Mouse (Mus musculus) intestine, embryonic 16.5 days (tissue): ENCODE measurements around the gene Add1. TPM values are rescaled to one million over a fixed set of nuclear protein-coding genes. Genes with fewer than 3 reads are reported as not detected.

Experiments
- ATAC-seq: fragments of 200-750 bp; cut with Nextera tagmentation; 2 replicates; pipeline ENCODE4 v1.8.0; 2017; ENCODE audit warnings: moderate TSS enrichment, moderate library complexity
- H3K27ac ChIP-seq: fragments of 300-500 bp; sonication (generic); 2 replicates; pipeline ENCODE4 v1.5.1; 2014; ENCODE audit warnings: mild to moderate bottlenecking, low read length
- H3K27me3 ChIP-seq: fragments of 300-500 bp; sonication (generic); replicated peaks from 2 replicates; pipeline ENCODE4 v1.6.1; 2014; ENCODE audit warnings: low read length, control low read depth, mixed read lengths; ENCODE audit not compliant: control insufficient read depth, insufficient read depth
- H3K36me3 ChIP-seq: fragments of 300-500 bp; sonication (generic); 2 replicates; pipeline ENCODE4 v1.6.1; 2014; ENCODE audit warnings: low read length, control low read depth; ENCODE audit not compliant: control insufficient read depth, insufficient read depth
- H3K4me1 ChIP-seq: fragments of 300-500 bp; sonication (generic); 2 replicates; pipeline ENCODE4 v1.6.1; 2014; ENCODE audit warnings: low read length, control low read depth, mixed read lengths; ENCODE audit not compliant: control insufficient read depth, insufficient read depth
- H3K4me2 ChIP-seq: fragments of 300-500 bp; sonication (generic); 2 replicates; pipeline ENCODE4 v1.6.1; 2014; ENCODE audit warnings: low read depth, low read length, control low read depth
- H3K4me3 ChIP-seq: fragments of 300-500 bp; sonication (generic); 2 replicates; pipeline ENCODE4 v1.5.1; 2014; ENCODE audit warnings: mild to moderate bottlenecking, low read length
- H3K9ac ChIP-seq: fragments of 300-500 bp; sonication (generic); 2 replicates; pipeline ENCODE4 v1.6.1; 2014; ENCODE audit warnings: low read depth, low read length
- H3K9me3 ChIP-seq: fragments of 300-500 bp; sonication (generic); 2 replicates; pipeline ENCODE4 v1.6.1; 2016; ENCODE audit warnings: low read length, control low read depth; ENCODE audit not compliant: control insufficient read depth
- WGBS: fragments of 180-500 bp; shearing (Covaris S2); extraction: QIAGEN DNeasy Blood & Tissue Kit; methylation state at CpG from one replicate; pipeline ENCODE4 v1.1.7; 2014; 5-methylcytosine and 5-hydroxymethylcytosine counted together
- polyA plus RNA-seq: library from polyadenylated mRNA; unstranded; fragments of >200 nt; fragmentation: Nextera tagmentation; extraction: Ambion mirVana; gene quantifications from 2 replicates; pipeline ENCODE4 v1.2.1, GENCODE M21; 2015

The Add1 gene
- polyA plus RNA-seq, 1 experiment from 2014 or later, result 138 TPM

DNA sequence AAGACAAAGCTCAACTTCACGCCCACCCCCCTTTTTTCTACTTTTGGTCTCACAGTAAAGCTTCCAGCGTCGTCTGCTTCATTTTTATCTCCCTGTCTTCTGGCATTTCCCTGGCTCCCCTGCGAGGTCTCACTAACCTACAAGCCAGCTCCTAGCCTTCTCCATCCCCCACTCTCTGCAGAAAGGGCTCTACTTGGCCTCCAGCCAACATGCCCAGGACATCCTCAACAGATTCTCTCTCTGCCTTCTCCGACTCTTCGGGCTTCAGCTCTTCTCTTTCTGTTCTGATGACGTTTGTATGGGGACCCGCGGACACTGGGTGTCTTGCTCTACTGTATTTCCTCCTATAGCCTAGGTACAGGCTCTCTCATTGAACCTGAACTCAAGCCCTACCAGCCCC is 81.4 kb downstream of the Add1 start:
- ATAC-seq, result no peak
- Histone ChIP-seq H3K9me3 (no peaks in the 10 kb centered on the region), H3K36me3 (peaks cover 11% of the 10 kb centered on the region; the same call in 1 of the 2 replicates)

DNA sequence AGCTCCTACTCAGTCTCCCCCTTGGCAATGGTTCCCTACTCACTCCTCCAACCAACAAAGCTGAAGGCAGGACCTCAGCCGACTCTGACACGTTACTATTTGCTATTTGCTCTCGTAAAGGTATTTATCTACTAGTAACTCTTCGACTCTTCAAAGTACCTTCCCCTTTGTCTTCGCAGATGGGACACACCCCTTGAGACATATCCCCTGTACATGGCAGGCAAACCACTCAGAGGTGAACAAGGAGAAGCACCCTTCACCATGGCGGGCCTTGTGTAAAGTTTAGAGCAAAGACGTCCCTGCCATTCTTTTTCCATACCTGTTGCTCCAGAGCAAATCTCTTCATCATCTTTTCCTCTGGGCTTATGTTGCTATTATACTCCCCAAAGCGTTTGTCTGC is 84.1 kb downstream of the Add1 start:
- H3K36me3 ChIP-seq, result 0 out of 2 replicates have a peak, but pooled peaks cover 3% of the 10 kb centered on the region
- no peaks in the 10 kb centered on the region for H3K9me3 ChIP-seq
- H3K9ac ChIP-seq, result no peak overlapping the region
- no peak overlapping the region for H3K4me3 ChIP-seq
- no peaks in the 10 kb centered on the region for H3K27me3 ChIP-seq
- 0 out of 2 replicates have a peak, but pooled peaks cover 5% of the 10 kb centered on the region for H3K4me1 ChIP-seq
- no peak overlapping the region for H3K4me2 ChIP-seq
- H3K27ac ChIP-seq, result no peak overlapping the region
- ATAC-seq, result no peak
- 81% methylated on average over 8 of the region's 8 CpGs for WGBS

More for the DNA sequence above, 81.4 kb downstream of the Add1 start:
- Histone ChIP-seq H3K4me3 (no peak overlapping the region), H3K4me1 (0 out of 2 replicates have a peak, but pooled peaks cover 5% of the 10 kb centered on the region), H3K9ac (no peak overlapping the region), H3K4me2 (no peak overlapping the region), H3K27ac (no peak overlapping the region), H3K27me3 (no peaks in the 10 kb centered on the region)
- 78% methylated on average over 9 of the region's 9 CpGs for WGBS

DNA sequence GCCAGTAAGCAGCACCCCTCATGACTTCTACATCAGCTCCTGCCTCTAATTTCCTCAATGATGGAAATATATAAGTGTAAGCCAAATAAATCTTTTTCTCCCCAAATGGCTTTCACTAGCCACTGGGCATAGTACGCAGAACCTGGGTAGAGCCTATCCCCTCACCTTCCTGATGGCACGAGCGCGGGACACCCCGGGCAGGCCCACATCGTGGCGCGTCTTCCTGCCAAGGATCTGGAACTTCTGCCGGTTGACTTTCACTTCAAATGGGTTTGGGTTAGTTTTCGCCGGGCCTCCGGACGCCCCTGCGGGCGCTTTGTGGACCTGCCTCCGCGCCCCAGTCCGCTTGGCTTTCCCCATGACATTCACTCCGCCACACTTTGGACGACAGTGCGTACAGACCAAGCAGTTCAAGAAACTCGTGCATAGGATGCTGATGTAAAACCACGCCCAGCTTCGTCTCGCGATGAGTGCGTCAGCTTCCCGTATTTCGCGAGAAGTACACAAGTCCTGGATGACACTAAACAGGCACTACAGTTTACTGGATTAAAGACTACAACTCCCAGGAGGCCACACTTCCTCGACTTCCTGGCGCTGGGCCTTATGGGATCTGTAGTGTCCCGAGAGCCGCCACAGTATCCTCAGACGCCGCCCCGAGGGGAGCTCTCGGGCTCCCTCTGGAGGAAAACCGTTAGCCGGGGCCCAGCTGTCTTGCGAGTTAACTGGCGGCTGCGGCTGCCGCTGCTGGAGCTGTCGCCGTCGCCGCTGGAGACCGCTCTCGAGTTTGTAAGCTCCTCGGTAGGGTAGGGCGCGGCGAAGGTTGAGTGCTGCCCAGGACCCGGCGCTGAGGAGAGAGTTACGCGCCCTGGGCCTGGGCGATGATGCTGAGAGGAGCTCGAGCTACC is 86.5 kb downstream of the Add1 start, which contains the start of the genes Nop14 and Grk4:
Gene Nop14, minus strand, starts transcription at position 463 of the 905 bp plus-strand sequence.
Gene Grk4, plus strand, starts transcription at position 694 of the 905 bp plus-strand sequence.
- no peaks in the 10 kb centered on the region for H3K9me3 ChIP-seq
- H3K27me3 ChIP-seq, result no peaks in the 10 kb centered on the region
- H3K4me3 ChIP-seq, result peak within 1 kb of the TSS; percentile 79
- peak within 1 kb of the TSS; percentile 87 for H3K27ac ChIP-seq
- H3K9ac ChIP-seq, result peak within 1 kb of the TSS; percentile 72
- 0 out of 2 replicates have a peak, but pooled peaks cover 5% of the 10 kb centered on the region for H3K4me1 ChIP-seq
- H3K36me3 ChIP-seq, result 0 out of 2 replicates have a peak, but pooled peaks cover 3% of the 10 kb centered on the region
- ATAC-seq, result peak; percentile 100
- under 1% methylated on average over 60 of the region's 60 CpGs for WGBS
- H3K4me2 ChIP-seq, result peak within 1 kb of the TSS; percentile 75

DNA sequence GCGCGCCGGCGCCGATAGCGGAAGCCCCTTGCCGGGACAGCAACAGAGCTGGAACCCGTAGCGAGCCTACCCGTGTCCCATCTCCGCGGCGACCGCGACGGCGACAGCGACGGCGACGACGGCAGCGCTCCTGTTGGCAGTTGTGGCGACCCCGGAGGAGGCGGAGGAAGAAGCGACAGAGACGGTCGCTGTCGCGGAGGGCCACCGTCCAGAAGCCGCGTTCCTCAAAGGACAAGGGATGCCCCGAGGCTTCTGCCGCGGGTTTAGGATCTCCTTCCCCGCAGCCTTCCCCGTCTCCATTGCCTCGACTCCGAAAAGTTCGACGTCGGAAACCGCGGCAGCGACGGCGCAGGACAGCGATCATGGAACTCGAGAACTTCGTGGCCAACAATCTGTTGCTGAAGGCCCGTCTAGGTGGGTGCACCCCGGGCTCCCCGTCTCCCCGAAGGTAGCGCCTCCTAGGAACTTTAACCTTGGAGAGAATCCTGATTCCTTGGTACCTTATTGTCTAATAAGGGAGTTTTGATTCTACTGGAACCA is 87.2 kb downstream of the Add1 start:
- 0 out of 2 replicates have a peak, but pooled peaks cover 5% of the 10 kb centered on the region for H3K4me1 ChIP-seq
- under 1% methylated on average over 56 of the region's 57 CpGs for WGBS
- H3K9me3 ChIP-seq, result no peaks in the 10 kb centered on the region
- H3K9ac ChIP-seq, result peak overlapping the region; percentile 69
- H3K36me3 ChIP-seq, result no peaks in the 10 kb centered on the region
- ATAC-seq, result no peak
- H3K27ac ChIP-seq, result peak overlapping the region; percentile 87
- no peaks in the 10 kb centered on the region for H3K27me3 ChIP-seq
- peak overlapping the region; percentile 73 for H3K4me2 ChIP-seq
- H3K4me3 ChIP-seq, result peak overlapping the region; percentile 71

DNA sequence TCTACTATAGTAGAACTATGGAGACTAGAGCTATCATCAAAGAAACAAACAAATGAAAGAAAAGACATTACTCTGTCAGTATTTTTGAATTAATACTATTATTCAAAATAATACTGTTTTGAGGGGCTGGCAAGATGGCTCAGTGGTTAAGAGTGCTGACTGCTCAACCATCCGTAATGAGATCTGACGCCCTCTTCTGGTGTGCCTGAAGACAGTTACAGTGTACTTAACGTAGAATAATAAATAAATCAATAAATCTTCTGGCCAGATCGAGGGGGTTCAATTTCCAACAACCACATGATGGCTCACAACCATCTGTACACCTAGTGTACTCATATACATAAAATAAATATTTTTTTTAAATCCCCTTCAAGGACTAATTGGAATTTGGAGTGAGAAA is 88.4 kb downstream of the Add1 start:
- Histone ChIP-seq H3K27me3 (no peaks in the 10 kb centered on the region), H3K4me3 (no peak overlapping the region), H3K9me3 (no peaks in the 10 kb centered on the region), H3K9ac (no peak overlapping the region), H3K27ac (no peak overlapping the region), H3K36me3 (no peaks in the 10 kb centered on the region), H3K4me2 (no peak overlapping the region), H3K4me1 (0 out of 2 replicates have a peak, but pooled peaks cover 5% of the 10 kb centered on the region)
- no peak for ATAC-seq
- 77% methylated on average over 4 of the region's 4 CpGs for WGBS

DNA sequence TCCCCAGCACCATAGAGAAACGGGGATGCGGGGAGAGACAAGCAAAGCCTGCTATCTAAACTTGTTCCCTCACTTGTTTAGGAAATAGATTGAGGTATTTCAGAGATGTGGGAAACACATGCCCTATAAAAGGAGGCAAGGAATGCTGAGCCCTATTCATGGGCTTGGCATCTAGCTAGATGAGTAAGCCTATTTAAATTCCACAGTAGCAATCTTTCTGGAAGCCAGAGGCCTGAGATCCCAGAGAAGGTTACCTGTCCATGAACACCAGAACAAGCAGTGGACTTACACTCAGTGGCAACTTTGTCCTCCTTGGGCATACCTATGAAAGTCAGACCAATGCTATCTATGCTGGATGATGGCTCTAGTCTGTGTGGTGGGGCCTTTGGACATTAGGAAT is 89.8 kb downstream of the Add1 start:
- no peak for ATAC-seq
- WGBS, result 80% methylated on average over 2 of the region's 2 CpGs
- H3K9me3 ChIP-seq, result no peaks in the 10 kb centered on the region

DNA sequence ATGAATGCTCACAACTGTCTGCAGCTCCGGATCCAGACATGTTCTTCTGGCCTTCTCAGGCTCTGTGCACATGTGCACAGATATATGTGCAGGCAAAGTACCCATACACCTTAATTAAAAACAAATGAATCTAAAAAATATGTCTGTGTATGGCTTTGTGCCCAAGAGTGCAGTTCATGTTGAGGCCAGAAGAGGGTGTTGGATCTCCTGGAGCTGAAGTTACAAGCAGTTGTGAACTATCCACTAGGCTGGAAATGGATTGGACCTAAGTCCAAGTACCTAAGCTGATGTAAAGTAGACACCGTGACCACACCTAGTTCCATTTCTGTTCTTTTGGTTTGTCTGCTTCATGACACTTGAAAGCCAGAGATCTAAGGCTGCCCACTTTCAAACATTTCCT is 96.0 kb downstream of the Add1 start:
- 86% methylated on average over 2 of the region's 2 CpGs for WGBS
- no peak for ATAC-seq
- Histone ChIP-seq H3K9ac (no peak overlapping the region), H3K27ac (no peak overlapping the region), H3K36me3 (no peaks in the 10 kb centered on the region), H3K4me2 (no peak overlapping the region), H3K27me3 (no peaks in the 10 kb centered on the region), H3K4me3 (no peak overlapping the region), H3K9me3 (no peaks in the 10 kb centered on the region), H3K4me1 (no peaks in the 10 kb centered on the region)

More for the DNA sequence above, 89.8 kb downstream of the Add1 start:
- no peak overlapping the region for H3K4me2 ChIP-seq
- no peaks in the 10 kb centered on the region for H3K36me3 ChIP-seq
- 0 out of 2 replicates have a peak, but pooled peaks cover 5% of the 10 kb centered on the region for H3K4me1 ChIP-seq
- no peaks in the 10 kb centered on the region for H3K27me3 ChIP-seq
- H3K27ac ChIP-seq, result no peak overlapping the region
- H3K4me3 ChIP-seq, result no peak overlapping the region
- H3K9ac ChIP-seq, result no peak overlapping the region

DNA sequence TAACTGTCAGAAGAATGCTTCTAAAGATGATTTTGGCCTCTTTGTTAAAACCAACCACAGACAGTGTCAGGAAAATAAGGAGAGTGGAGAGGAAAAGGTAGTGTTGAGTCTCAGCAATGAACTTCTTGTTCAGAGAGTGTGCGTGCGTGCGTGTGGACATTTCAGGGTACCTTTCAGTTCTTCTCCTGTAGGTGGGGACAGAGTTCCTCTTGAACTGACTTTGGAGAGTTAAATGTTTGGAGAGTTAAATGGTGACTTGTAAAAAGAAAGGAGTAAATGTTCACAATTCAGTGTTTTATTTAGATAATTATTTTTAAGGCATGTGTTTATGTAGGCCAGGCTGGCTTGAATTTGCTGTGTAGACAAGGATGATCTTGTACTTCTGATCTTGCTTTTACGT is 96.8 kb downstream of the Add1 start:
- H3K4me3 ChIP-seq, result no peak overlapping the region
- no peaks in the 10 kb centered on the region for H3K4me1 ChIP-seq
- no peak overlapping the region for H3K4me2 ChIP-seq
- no peak overlapping the region for H3K9ac ChIP-seq
- H3K27ac ChIP-seq, result no peak overlapping the region
- no peaks in the 10 kb centered on the region for H3K36me3 ChIP-seq
- WGBS, result 83% methylated on average over 4 of the region's 4 CpGs
- ATAC-seq, result no peak
- no peaks in the 10 kb centered on the region for H3K9me3 ChIP-seq
- H3K27me3 ChIP-seq, result no peaks in the 10 kb centered on the region
